Mouse (Mus musculus) ES-CJ7 (cell line): ENCODE measurements at regions not wholly inside any gene's neighbourhood (a gene's known extent, or its start where the extent isn't known, plus 50 kb on each side); places are given as distances from the start of the nearest gene placed in this dataset.

Experiments
- DNase-seq: peaks from one replicate; pipeline ENCODE4 v3.0.0; 2011; ENCODE audit warnings: low read depth, low spot score

- DNase-seq: no peak
Measured at GRCm38 (mm10) chr1:185151130-185151799, 52.7 kb upstream of the Rab3gap2 start.

- DNase-seq: no peak
Measured at GRCm38 (mm10) chr1:185150431-185151129, 53.3 kb upstream of the Rab3gap2 start.

- DNase-seq: no peak
Measured at GRCm38 (mm10) chr1:185144791-185145190, 59.1 kb upstream of the Rab3gap2 start.

GRCm38 (mm10) chr1:185144006-185144405, 59.9 kb upstream of the Rab3gap2 start:
- DNase-seq: no peak

- DNase-seq: no peak
Measured at GRCm38 (mm10) chr1:185140317-185140716, 63.6 kb upstream of the Rab3gap2 start.

- DNase-seq: no peak
Measured at GRCm38 (mm10) chr1:185128209-185128608, 75.7 kb upstream of the Rab3gap2 start.

GRCm38 (mm10) chr1:185125737-185126286, 78.1 kb upstream of the Rab3gap2 start:
- DNase-seq: no peak

- no peak for DNase-seq
Measured at GRCm38 (mm10) chr1:185121552-185121951, 82.4 kb upstream of the Rab3gap2 start.

- no peak for DNase-seq
Measured at GRCm38 (mm10) chr1:185120416-185120815, 83.5 kb upstream of the Rab3gap2 start.

GRCm38 (mm10) chr1:185117711-185118110, 86.2 kb upstream of the Rab3gap2 start:
- no peak for DNase-seq

- no peak for DNase-seq
Measured at GRCm38 (mm10) chr1:185113687-185114086, 90.2 kb upstream of the Rab3gap2 start.

GRCm38 (mm10) chr1:185112017-185112399, 91.9 kb upstream of the Rab3gap2 start:
- DNase-seq: no peak

- no peak for DNase-seq
Measured at GRCm38 (mm10) chr1:185111347-185112016, 92.4 kb upstream of the Rab3gap2 start.

- DNase-seq: peak; percentile 98
Measured at GRCm38 (mm10) chr1:185104945-185105884, 98.7 kb upstream of the Rab3gap2 start.

- DNase-seq: no peak
Measured at GRCm38 (mm10) chr1:185103803-185104202, 100.1 kb upstream of the Rab3gap2 start.

- peak; percentile 87 for DNase-seq
Measured at GRCm38 (mm10) chr1:185098975-185099958, 99.9 kb upstream of the Mark1 start.

- DNase-seq: no peak
Measured at GRCm38 (mm10) chr1:185098195-185098974, 99.0 kb upstream of the Mark1 start.

GRCm38 (mm10) chr1:185096741-185097140, 97.4 kb upstream of the Mark1 start:
- DNase-seq: no peak

- no peak for DNase-seq
Measured at GRCm38 (mm10) chr1:185092757-185093156, 93.4 kb upstream of the Mark1 start.
